Mouse (Mus musculus) stomach, embryonic 14.5 days (tissue): ENCODE data around the gene Rbm44. TPM values are rescaled to one million over a fixed set of nuclear protein-coding genes. Genes with fewer than 3 reads are reported as not detected.

Source experiments
- ATAC-seq: fragments of 200-750 bp; cut with Nextera tagmentation; 2 replicates; pipeline ENCODE4 v1.8.0; 2017; ENCODE audit warnings: low read depth, moderate TSS enrichment; ENCODE audit not compliant: insufficient number of reproducible peaks, insufficient read depth, low FRiP score
- H3K27ac ChIP-seq: fragments of 300-500 bp; sonication (generic); 2 replicates; pipeline ENCODE4 v1.5.1; 2014; ENCODE audit warnings: mild to moderate bottlenecking, low read length, moderate library complexity, mixed read lengths
- H3K27me3 ChIP-seq: fragments of 300-500 bp; sonication (generic); 2 replicates; pipeline ENCODE4 v1.6.1; 2014; ENCODE audit warnings: low read length, control low read depth, mixed read lengths; ENCODE audit not compliant: control insufficient read depth, insufficient read depth
- H3K36me3 ChIP-seq: fragments of 300-500 bp; sonication (generic); 2 replicates; pipeline ENCODE4 v1.6.1; 2014; ENCODE audit warnings: mild to moderate bottlenecking, control low read depth, low read length, moderate library complexity, mixed read lengths; ENCODE audit not compliant: control insufficient read depth, insufficient read depth
- H3K4me1 ChIP-seq: fragments of 300-500 bp; sonication (generic); 2 replicates; pipeline ENCODE4 v1.6.1; 2014; ENCODE audit warnings: low read length, control low read depth, mixed read lengths; ENCODE audit not compliant: control insufficient read depth, insufficient read depth
- H3K4me2 ChIP-seq: fragments of 300-500 bp; sonication (generic); replicated peaks from 2 replicates; pipeline ENCODE4 v1.6.1; 2014; ENCODE audit warnings: low read depth, low read length, control low read depth
- H3K4me3 ChIP-seq: fragments of 300-500 bp; sonication (generic); 2 replicates; pipeline ENCODE4 v1.5.1; 2014; ENCODE audit warnings: low read depth, low read length, control low read depth
- H3K9ac ChIP-seq: fragments of 300-500 bp; sonication (generic); replicated peaks from 2 replicates; pipeline ENCODE4 v1.6.1; 2014; ENCODE audit warnings: low read depth, mild to moderate bottlenecking, control low read depth, low read length, moderate library complexity, mixed read lengths
- H3K9me3 ChIP-seq: fragments of 300-500 bp; sonication (generic); 2 replicates; pipeline ENCODE4 v1.6.1; 2016; ENCODE audit warnings: low read depth, low read length, control low read depth; ENCODE audit not compliant: control insufficient read depth
- WGBS: fragments of 180-500 bp; shearing (Covaris S2); extraction: QIAGEN DNeasy Blood & Tissue Kit; methylation state at CpG from one replicate; pipeline ENCODE4 v1.1.7; 2014; 5-methylcytosine and 5-hydroxymethylcytosine counted together
- polyA plus RNA-seq: library from polyadenylated mRNA; unstranded; fragments of >200 nt; fragmentation: Nextera tagmentation; extraction: Ambion mirVana; gene quantifications from 2 replicates; pipeline ENCODE4 v1.2.1, GENCODE M21; 2014

The Rbm44 gene
- polyA plus RNA-seq, 1 experiment from 2014 or later: 0.46 TPM

DNA sequence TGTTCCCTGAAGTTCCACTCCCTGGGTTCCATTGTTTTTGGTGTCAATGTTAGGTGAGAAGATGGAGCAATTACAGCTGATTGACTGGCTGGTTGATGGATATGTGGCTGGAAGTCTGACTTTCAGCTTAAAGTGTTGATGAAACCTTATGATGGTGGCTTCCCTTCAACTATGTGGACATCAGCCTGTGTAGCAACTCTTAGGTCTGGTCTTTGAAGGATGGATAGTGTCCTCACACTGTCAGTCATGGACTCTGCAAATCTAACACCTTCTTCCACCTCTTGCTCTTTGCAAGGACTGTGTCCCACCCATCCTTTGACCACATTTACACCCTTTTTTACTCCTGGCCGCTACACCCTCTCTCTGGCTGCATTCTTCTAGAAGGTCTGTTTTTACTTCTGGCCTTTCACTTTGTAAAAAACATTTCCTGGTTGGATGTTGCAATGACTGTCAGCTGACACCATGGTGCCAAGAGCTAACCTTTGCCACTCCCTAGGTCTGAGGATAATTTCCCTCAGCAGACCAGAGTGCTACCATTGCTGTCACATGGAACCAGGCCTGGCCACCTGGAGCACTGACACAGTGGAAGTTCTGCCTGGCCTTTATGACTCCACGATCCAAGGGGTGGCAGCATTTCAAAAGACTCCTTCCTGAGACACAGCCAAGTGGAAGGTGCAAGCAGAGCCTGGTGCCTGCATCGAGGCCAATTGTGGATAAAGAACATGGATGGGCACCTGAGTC, 62.6 kb downstream of the Rbm44 start:
- ATAC-seq: no peak
- Histone ChIP-seq H3K36me3 (no peaks in the 10 kb centered on the region), H3K9me3 (no peaks in the 10 kb centered on the region), H3K27ac (no peak overlapping the region), H3K4me3 (no peak overlapping the region), H3K4me2 (no peak overlapping the region), H3K9ac (no peak overlapping the region), H3K4me1 (no peaks in the 10 kb centered on the region; the same call in 1 of the 2 replicates), H3K27me3 (no peaks in the 10 kb centered on the region)
- 60% methylated on average over 3 of the region's 3 CpGs for WGBS

DNA sequence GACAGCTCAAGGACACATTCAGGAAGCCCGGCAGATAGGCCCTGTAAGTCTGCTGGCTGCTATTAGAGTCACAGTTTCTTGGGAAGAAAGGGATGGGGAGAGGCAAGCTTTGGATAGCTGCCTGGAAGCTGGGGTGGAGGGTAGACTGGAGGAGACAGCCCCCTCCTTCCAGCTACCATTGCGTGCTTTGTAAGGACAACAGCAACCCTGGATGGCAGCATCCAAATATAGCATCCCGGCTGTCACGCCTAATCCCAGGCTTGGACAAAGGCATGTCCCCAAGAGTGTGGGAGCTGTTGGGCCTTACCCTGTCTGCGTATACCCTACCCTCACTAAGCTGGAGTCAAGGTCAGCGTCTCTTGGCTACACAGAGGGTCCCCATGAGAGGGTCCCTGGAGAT, 64.5 kb downstream of the Rbm44 start:
- no peak overlapping the region for H3K4me3 ChIP-seq
- ATAC-seq: no peak
- no peaks in the 10 kb centered on the region for H3K9me3 ChIP-seq
- no peak overlapping the region for H3K9ac ChIP-seq
- no peaks in the 10 kb centered on the region for H3K36me3 ChIP-seq
- 91% methylated on average over 6 of the region's 6 CpGs for WGBS
- no peaks in the 10 kb centered on the region for H3K4me1 ChIP-seq
- no peak overlapping the region for H3K27ac ChIP-seq
- H3K27me3 ChIP-seq: no peaks in the 10 kb centered on the region
- H3K4me2 ChIP-seq: no peak overlapping the region

DNA sequence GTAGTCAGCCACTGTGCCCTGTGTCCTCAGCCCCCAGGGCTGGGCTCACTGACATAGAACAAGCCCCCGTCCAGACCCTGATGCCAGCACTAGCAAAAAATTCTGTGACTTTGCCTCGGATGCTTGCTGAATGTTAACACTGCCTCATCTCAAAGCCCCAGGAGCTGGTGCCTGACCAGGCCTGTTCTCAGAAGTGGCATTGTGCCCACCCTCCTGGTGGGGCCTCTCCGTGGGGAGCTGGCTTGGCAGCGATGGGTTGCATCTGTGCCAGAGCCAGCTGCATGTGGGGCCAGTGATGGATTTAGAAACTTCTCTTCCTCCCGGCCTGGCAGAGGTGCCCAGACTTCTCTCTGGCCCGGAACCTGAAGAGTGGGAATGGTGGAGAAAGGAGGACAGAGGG, 64.9 kb downstream of the Rbm44 start:
- no peak overlapping the region for H3K4me3 ChIP-seq
- 85% methylated on average over 6 of the region's 6 CpGs for WGBS
- H3K27ac ChIP-seq: no peak overlapping the region
- H3K27me3 ChIP-seq: no peaks in the 10 kb centered on the region
- no peak overlapping the region for H3K9ac ChIP-seq
- no peaks in the 10 kb centered on the region for H3K9me3 ChIP-seq
- H3K4me1 ChIP-seq: no peaks in the 10 kb centered on the region
- no peak for ATAC-seq
- H3K36me3 ChIP-seq: no peaks in the 10 kb centered on the region
- H3K4me2 ChIP-seq: no peak overlapping the region

GRCm38 (mm10) chr1:91211099-91211498, 66.2 kb downstream of the Rbm44 start:
- Histone ChIP-seq H3K4me3 (no peak overlapping the region), H3K4me1 (no peaks in the 10 kb centered on the region), H3K27ac (no peak overlapping the region), H3K27me3 (no peaks in the 10 kb centered on the region), H3K9ac (no peak overlapping the region), H3K9me3 (no peaks in the 10 kb centered on the region), H3K36me3 (no peaks in the 10 kb centered on the region), H3K4me2 (no peak overlapping the region)
- ATAC-seq: peak; percentile 14; the same call in 1 of the 2 replicates
- WGBS: 65% methylated on average over 1 of the region's 1 CpGs

DNA sequence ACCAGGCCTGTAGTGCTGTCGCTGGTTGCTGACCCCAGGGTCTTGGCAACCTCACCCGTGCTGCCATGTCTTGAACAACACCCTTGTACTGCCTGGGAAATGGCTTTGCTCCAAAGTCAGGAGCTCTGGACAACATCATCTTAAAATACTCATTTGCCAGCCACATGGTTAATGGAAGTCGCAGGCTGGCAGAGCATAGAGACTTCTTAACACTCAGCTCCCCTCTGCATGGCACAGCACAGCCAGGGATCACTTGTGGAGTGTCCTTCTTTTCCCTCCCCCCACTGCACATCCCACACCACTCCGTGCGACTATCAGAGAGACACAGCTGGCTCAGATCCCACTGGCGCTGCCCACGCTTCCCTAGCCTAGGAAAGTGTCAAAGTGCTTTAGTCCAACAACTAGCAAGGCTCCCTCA, 66.7 kb downstream of the Rbm44 start:
- 58% methylated on average over 7 of the region's 7 CpGs for WGBS
- Histone ChIP-seq H3K9me3 (no peaks in the 10 kb centered on the region), H3K27me3 (no peaks in the 10 kb centered on the region), H3K4me2 (no peak overlapping the region), H3K27ac (no peak overlapping the region), H3K9ac (no peak overlapping the region), H3K4me1 (no peaks in the 10 kb centered on the region), H3K36me3 (no peaks in the 10 kb centered on the region), H3K4me3 (no peak overlapping the region)
- ATAC-seq: peak; percentile 39

DNA sequence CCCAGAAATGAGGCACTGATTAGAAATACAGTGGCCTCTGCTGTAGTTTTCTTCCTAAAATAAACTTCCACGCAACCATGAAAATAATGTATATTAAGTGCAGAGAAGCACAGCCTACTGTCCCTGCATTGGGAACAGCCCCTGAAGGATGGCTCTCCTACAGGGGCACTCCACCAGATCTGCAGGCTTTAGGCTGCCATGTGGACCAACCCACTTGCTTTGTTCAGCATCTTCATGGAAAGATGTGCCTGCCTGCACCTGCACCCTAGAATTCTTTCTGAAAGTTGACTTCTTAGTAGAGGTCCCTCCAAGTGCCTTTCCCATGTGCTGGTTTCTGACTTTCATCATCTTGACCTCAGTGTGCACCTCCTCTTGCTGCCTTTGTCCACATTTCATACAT, 70.4 kb downstream of the Rbm44 start:
- H3K4me1 ChIP-seq: no peaks in the 10 kb centered on the region
- H3K27me3 ChIP-seq: no peaks in the 10 kb centered on the region
- no peak overlapping the region for H3K9ac ChIP-seq
- WGBS: 94% methylated on average over 1 of the region's 1 CpGs
- H3K4me3 ChIP-seq: no peak overlapping the region
- H3K27ac ChIP-seq: no peak overlapping the region
- no peaks in the 10 kb centered on the region for H3K36me3 ChIP-seq
- H3K4me2 ChIP-seq: no peak overlapping the region
- ATAC-seq: no peak
- no peaks in the 10 kb centered on the region for H3K9me3 ChIP-seq

- H3K27ac ChIP-seq: no peak overlapping the region
- WGBS: 42% methylated on average over 1 of the region's 1 CpGs
- no peaks in the 10 kb centered on the region for H3K9me3 ChIP-seq
- no peak overlapping the region for H3K4me3 ChIP-seq
- ATAC-seq: no peak
- H3K4me2 ChIP-seq: no peak overlapping the region
- no peak overlapping the region for H3K9ac ChIP-seq
- H3K4me1 ChIP-seq: no peaks in the 10 kb centered on the region
- no peaks in the 10 kb centered on the region for H3K36me3 ChIP-seq
- H3K27me3 ChIP-seq: no peaks in the 10 kb centered on the region
Measured at GRCm38 (mm10) chr1:91215981-91216380, 71.1 kb downstream of the Rbm44 start.

DNA sequence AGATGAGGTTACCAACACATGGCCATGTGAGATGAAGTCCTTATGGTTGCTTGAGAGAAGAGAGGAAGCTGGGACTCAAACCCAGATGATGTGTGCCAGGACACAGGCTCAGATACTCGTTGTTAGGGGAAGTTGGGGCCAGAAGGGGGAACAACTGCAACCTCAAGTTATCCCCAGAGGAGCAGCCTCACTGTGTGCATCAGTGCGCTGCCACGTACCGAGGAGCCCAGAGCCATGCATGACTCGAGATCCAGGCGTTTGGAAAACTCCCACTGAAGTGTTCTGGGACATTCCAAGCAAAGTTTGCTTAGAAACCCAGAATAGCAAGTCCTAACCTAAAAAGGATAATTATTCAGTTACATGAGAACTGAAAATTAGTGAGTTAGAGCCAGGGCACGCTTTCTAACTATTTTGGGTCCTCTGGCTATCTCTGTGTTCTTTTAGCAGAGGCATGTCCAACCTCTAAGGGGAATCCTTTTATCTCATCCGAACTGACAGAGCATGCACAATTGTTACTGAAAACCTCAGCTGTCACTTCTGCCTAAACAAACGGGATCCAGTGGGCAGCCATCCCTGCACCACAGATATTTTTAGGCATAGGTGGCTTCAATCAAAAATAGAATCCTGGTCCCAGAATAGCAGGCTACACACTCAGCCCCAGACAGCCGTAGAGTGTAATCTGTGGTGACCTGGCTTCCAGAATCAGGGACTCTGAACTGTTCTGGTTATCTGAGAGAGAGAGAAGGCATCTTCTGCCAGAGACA, 71.8 kb downstream of the Rbm44 start:
- ATAC-seq: no peak
- 54% methylated on average over 10 of the region's 10 CpGs for WGBS
- Histone ChIP-seq H3K36me3 (no peaks in the 10 kb centered on the region), H3K9me3 (no peaks in the 10 kb centered on the region), H3K4me3 (no peak overlapping the region), H3K4me1 (no peaks in the 10 kb centered on the region), H3K9ac (no peak overlapping the region), H3K4me2 (no peak overlapping the region), H3K27ac (no peak overlapping the region), H3K27me3 (no peaks in the 10 kb centered on the region)
